Mouse (Mus musculus): ENCODE results near the gene B4galt5. TPM values are rescaled to one million over a fixed set of nuclear protein-coding genes. Genes with fewer than 3 reads are reported as not detected.
A peak's percentile ranks its signal among the peaks of the same experiment; 100 is the strongest.

Gene B4galt5
- polyA plus RNA-seq, 1 experiment from 2014 or later: 20.4 TPM

DNA sequence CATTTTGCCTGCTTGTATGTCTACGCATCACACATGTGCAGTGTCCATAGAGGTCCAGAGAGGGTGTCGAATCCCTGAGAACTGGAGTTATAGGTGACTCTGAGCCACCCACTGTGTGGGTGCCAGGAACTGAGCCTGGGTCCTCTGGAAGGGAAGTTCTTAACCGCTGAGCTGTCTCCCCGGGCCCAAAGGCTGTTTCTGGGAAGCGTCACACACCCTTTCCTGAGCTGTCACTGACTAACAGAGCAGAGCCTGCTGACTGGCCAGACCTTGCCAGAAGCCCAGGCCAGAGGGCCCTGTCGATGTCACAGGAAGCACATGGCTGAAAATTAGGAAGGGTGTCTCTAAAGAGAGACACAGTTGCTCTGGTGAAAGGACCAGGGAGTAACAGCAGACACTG lies 3.5 kb upstream of the B4galt5 start:
- 86% methylated on average over 6 of the region's 6 CpGs for WGBS
- Histone ChIP-seq H3K27ac (replicated peaks; ENCODE audit: low read depth, low read length) (no peak overlapping the region), H3K9me3 (ENCODE audit: control insufficient read depth, low read length) (no peaks in the 10 kb centered on the region), H3K4me3 (replicated peaks; ENCODE audit: low read depth, low read length) (no peak overlapping the region), H3K9ac (replicated peaks; ENCODE audit: low read length) (no peak overlapping the region), H3K4me1 (ENCODE audit: control insufficient read depth, insufficient read depth, low read length) (0 out of 2 replicates have a peak, but pooled peaks cover 2% of the 10 kb centered on the region), H3K4me2 (ENCODE audit: low read length) (no peak overlapping the region), H3K27me3 (ENCODE audit: control insufficient read depth, insufficient read depth, low read length) (no peaks in the 10 kb centered on the region), H3K36me3 (ENCODE audit: control insufficient read depth, insufficient read depth, low read length) (no peaks in the 10 kb centered on the region)
- DNase-seq: no peak
- ATAC-seq (ENCODE audit: low FRiP score, low TSS enrichment): no peak

DNA sequence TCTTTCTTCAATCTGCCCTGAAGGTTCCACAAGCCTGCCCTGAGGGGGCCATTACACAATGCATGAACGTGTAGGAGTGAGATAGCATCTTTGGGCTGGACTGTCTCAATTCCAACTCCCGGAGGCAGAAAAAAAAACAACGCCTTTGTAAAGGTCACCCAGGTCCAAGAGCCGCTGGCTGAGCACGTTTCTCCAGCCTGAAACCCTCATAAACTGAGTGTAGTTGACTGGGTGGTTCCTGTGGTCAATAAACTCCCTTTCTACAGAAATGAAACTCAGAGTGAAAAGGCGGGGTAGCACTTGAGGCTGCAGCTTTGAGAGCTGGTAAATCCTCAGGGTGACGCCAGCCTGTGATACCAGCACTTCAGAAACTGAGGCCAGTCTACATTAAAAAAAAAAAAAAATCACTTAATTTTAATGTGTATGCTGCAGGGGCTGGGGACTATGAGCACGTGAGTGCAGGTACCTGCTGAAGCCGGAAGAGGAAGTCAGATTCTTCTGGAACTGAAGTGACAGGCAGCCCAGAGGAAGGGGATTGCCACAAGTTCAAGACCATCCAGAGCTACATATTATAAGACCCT lies 2.5 kb upstream of the B4galt5 start:
- no peaks in the 10 kb centered on the region for H3K27me3 ChIP-seq (ENCODE audit: control insufficient read depth, insufficient read depth, low read length)
- ATAC-seq (ENCODE audit: low FRiP score, low TSS enrichment) (no peak), DNase-seq (no peak)
- no peak overlapping the region; the same call in 1 of the 2 replicates for H3K9ac ChIP-seq (replicated peaks; ENCODE audit: low read length)
- H3K4me1 ChIP-seq (ENCODE audit: control insufficient read depth, insufficient read depth, low read length): 0 out of 2 replicates have a peak, but pooled peaks cover 5% of the 10 kb centered on the region
- H3K4me2 ChIP-seq (ENCODE audit: low read length): no peak overlapping the region
- WGBS: 70% methylated on average over 9 of the region's 9 CpGs
- H3K36me3 ChIP-seq (ENCODE audit: control insufficient read depth, insufficient read depth, low read length): no peaks in the 10 kb centered on the region
- no peak overlapping the region for H3K27ac ChIP-seq (replicated peaks; ENCODE audit: low read depth, low read length)
- no peaks in the 10 kb centered on the region for H3K9me3 ChIP-seq (ENCODE audit: control insufficient read depth, low read length)
- H3K4me3 ChIP-seq (replicated peaks; ENCODE audit: low read depth, low read length): no peak overlapping the region

DNA sequence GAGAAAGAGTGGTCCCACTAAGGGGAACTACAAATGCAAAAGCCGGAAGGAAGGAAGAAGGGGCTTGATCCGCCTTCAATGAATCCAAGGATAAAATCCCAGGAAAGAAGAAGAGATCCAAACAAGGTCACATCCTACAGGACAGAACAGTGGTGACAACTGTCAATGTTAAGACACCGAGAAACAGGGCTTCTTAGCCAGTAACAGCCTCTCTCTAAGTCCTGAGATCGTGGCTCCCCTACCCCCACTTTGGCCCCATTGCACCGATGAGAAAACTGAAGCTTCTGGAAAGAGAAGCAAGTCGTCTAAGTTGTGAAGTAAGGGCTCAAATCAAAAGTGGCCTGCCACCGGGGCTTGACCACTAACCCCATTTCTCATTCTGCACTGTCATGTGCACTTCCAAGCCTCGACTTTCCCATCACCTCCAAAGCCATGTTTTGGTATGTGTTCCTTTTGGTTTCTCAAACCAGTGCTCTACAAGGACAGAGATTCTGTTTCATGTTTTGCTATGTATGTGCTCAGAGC lies 1.2 kb upstream of the B4galt5 start:
- peak overlapping the region; percentile 81; the same call in 1 of the 2 replicates for H3K9ac ChIP-seq (replicated peaks; ENCODE audit: low read length)
- peak overlapping the region; percentile 68 for H3K4me3 ChIP-seq (replicated peaks; ENCODE audit: low read depth, low read length)
- DNase-seq (no peak), ATAC-seq (ENCODE audit: low FRiP score, low TSS enrichment) (no peak)
- H3K27me3 ChIP-seq (ENCODE audit: control insufficient read depth, insufficient read depth, low read length): no peaks in the 10 kb centered on the region
- 60% methylated on average over 8 of the region's 8 CpGs for WGBS
- H3K4me1 ChIP-seq (ENCODE audit: control insufficient read depth, insufficient read depth, low read length): 0 out of 2 replicates have a peak, but pooled peaks cover 5% of the 10 kb centered on the region
- no peaks in the 10 kb centered on the region for H3K36me3 ChIP-seq (ENCODE audit: control insufficient read depth, insufficient read depth, low read length)
- H3K4me2 ChIP-seq (ENCODE audit: low read length): peak overlapping the region; percentile 71
- no peaks in the 10 kb centered on the region for H3K9me3 ChIP-seq (ENCODE audit: control insufficient read depth, low read length)
- H3K27ac ChIP-seq (replicated peaks; ENCODE audit: low read depth, low read length): peak overlapping the region; percentile 90; the same call in 1 of the 2 replicates

DNA sequence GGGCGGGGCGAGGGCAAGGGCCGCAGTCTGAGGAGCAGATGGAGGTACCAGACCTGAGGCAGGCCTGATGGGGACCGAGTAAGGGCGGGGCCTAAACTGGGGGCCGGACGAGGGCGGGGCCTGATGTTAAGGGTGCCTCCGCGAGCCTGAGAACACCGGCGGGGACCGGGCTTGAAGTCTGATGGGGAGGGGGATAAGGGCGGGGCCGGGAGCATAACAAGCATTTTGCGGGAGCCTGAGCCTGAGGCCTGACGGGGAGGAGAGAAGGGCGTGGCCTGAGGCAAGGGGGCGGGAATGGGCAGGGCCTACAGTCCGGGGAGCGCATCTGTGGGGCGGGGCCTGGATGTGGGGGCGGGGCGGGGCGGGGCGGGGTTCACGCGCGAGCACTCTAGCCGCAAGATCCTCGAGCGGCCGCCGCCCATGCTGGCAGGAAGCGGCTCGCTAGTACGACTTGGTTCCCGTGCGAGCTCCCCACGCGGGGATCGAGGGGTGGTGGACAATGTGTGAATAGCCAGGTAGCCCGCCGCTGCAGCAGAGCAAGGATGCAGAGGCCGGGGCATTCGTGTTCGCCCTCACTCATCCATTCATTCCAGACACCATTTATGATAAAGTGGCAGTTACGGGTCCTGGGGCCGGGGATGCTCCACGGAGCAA lies 427 bp upstream of the B4galt5 start:
- H3K27ac ChIP-seq (replicated peaks; ENCODE audit: low read depth, low read length): peak overlapping the region; percentile 90
- no peaks in the 10 kb centered on the region for H3K36me3 ChIP-seq (ENCODE audit: control insufficient read depth, insufficient read depth, low read length)
- no peaks in the 10 kb centered on the region for H3K9me3 ChIP-seq (ENCODE audit: control insufficient read depth, low read length)
- ATAC-seq (ENCODE audit: low FRiP score, low TSS enrichment) (peak; percentile 97), DNase-seq (peak; percentile 97)
- peak overlapping the region; percentile 71 for H3K4me2 ChIP-seq (ENCODE audit: low read length)
- H3K9ac ChIP-seq (replicated peaks; ENCODE audit: low read length): peak overlapping the region; percentile 81; the same call in 1 of the 2 replicates
- H3K27me3 ChIP-seq (ENCODE audit: control insufficient read depth, insufficient read depth, low read length): no peaks in the 10 kb centered on the region
- H3K4me1 ChIP-seq (ENCODE audit: control insufficient read depth, insufficient read depth, low read length): 0 out of 2 replicates have a peak, but pooled peaks cover 5% of the 10 kb centered on the region
- H3K4me3 ChIP-seq (replicated peaks; ENCODE audit: low read depth, low read length): peak overlapping the region; percentile 68
- WGBS: under 1% methylated on average over 45 of the region's 50 CpGs

DNA sequence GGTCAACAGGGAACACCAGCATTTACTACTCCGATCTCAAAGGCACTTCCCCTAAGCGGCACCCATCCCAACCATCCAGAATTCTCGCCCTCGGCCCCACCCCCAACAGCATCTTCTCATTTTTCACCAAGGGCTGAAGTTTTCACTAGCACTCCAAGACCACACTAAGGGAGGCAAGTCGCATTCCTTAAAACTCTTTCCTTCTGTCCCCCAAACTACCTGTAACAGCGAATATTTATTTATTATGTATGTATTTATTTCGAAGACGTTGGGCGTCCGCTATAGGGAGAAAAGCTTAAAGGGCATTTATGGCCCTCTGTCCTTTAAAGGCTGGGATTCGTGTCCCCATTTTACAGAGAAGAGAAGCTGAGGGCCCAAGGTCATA lies 1.0 kb downstream of the B4galt5 start:
- no peaks in the 10 kb centered on the region for H3K27me3 ChIP-seq (ENCODE audit: control insufficient read depth, insufficient read depth, low read length)
- peaks cover 14% of the 10 kb centered on the region for H3K4me1 ChIP-seq (ENCODE audit: control insufficient read depth, insufficient read depth, low read length)
- H3K4me2 ChIP-seq (ENCODE audit: low read length): peak overlapping the region; percentile 71
- 16% methylated on average over 11 of the region's 11 CpGs for WGBS
- H3K4me3 ChIP-seq (replicated peaks; ENCODE audit: low read depth, low read length): peak overlapping the region; percentile 68
- H3K27ac ChIP-seq (replicated peaks; ENCODE audit: low read depth, low read length): peak overlapping the region; percentile 90
- no peaks in the 10 kb centered on the region for H3K9me3 ChIP-seq (ENCODE audit: control insufficient read depth, low read length)
- no peak for DNase-seq
- no peaks in the 10 kb centered on the region for H3K36me3 ChIP-seq (ENCODE audit: control insufficient read depth, insufficient read depth, low read length)
- no peak for ATAC-seq (ENCODE audit: low FRiP score, low TSS enrichment)
- peak overlapping the region; percentile 81 for H3K9ac ChIP-seq (replicated peaks; ENCODE audit: low read length)

DNA sequence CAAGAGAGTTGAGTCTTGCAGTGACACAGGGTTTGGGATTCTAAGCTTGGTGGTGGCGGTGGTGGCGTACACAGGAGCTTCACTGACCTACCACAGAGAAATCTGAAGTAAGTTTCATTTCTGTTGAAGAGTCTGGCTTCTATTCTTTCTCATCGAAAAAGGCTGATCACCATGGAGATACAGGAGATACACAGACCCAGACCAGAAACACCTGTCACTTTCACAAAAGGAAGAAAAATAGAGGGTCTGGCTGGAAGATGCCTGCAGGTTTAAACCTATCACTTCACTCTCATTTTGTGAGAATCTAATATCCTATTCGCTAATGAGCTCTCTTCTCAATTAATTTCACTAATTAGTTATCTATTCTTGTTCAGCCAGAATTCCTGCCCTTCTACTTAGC lies 1.6 kb downstream of the B4galt5 start:
- H3K4me2 ChIP-seq (ENCODE audit: low read length): peak overlapping the region; percentile 71
- H3K9ac ChIP-seq (replicated peaks; ENCODE audit: low read length): no peak overlapping the region
- H3K4me3 ChIP-seq (replicated peaks; ENCODE audit: low read depth, low read length): peak overlapping the region; percentile 68; the same call in 1 of the 2 replicates
- H3K4me1 ChIP-seq (ENCODE audit: control insufficient read depth, insufficient read depth, low read length): peaks cover 17% of the 10 kb centered on the region
- no peak overlapping the region for H3K27ac ChIP-seq (replicated peaks; ENCODE audit: low read depth, low read length)
- H3K36me3 ChIP-seq (ENCODE audit: control insufficient read depth, insufficient read depth, low read length): no peaks in the 10 kb centered on the region
- H3K27me3 ChIP-seq (ENCODE audit: control insufficient read depth, insufficient read depth, low read length): no peaks in the 10 kb centered on the region
- H3K9me3 ChIP-seq (ENCODE audit: control insufficient read depth, low read length): no peaks in the 10 kb centered on the region
- DNase-seq (no peak), ATAC-seq (ENCODE audit: low FRiP score, low TSS enrichment) (no peak)
- WGBS: 70% methylated on average over 4 of the region's 4 CpGs

DNA sequence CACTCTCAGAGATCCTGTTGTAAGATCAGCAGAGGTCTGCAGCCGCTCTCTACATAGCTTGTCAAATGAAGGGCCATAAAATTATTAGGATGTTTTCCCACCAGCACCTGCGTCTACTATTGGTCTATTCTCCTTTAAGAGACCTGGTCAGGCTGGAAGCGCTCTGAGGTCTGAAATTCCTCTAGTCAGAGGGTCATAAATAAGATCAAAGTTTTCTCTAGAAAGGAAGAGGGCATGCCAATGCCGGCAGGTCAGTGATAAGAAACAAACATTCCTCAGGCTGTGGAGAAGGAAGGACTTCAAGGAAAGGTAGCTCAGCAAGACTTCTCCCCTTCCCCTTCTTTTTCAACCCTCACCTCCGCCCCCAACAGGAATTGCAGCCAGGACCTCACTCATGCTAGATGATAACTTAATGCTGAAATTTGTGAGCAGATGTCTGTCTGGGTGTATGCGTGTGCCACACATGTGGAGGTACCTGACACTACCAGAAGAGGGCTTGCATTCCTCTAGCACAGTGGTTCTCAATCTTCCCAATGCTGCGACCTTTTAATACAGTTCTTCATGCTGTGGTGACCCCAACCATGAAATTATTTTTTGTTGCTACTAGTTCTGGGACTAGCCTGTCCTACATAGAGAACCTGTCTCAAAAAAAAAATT lies 3.3 kb downstream of the B4galt5 start:
- ATAC-seq (ENCODE audit: low FRiP score, low TSS enrichment) (no peak), DNase-seq (no peak)
- H3K4me2 ChIP-seq (ENCODE audit: low read length): no peak overlapping the region
- H3K27ac ChIP-seq (replicated peaks; ENCODE audit: low read depth, low read length): no peak overlapping the region
- no peaks in the 10 kb centered on the region for H3K9me3 ChIP-seq (ENCODE audit: control insufficient read depth, low read length)
- no peaks in the 10 kb centered on the region for H3K27me3 ChIP-seq (ENCODE audit: control insufficient read depth, insufficient read depth, low read length)
- H3K36me3 ChIP-seq (ENCODE audit: control insufficient read depth, insufficient read depth, low read length): no peaks in the 10 kb centered on the region
- 91% methylated on average over 7 of the region's 7 CpGs for WGBS
- no peak overlapping the region for H3K4me3 ChIP-seq (replicated peaks; ENCODE audit: low read depth, low read length)
- H3K9ac ChIP-seq (replicated peaks; ENCODE audit: low read length): no peak overlapping the region
- H3K4me1 ChIP-seq (ENCODE audit: control insufficient read depth, insufficient read depth, low read length): peaks cover 17% of the 10 kb centered on the region

DNA sequence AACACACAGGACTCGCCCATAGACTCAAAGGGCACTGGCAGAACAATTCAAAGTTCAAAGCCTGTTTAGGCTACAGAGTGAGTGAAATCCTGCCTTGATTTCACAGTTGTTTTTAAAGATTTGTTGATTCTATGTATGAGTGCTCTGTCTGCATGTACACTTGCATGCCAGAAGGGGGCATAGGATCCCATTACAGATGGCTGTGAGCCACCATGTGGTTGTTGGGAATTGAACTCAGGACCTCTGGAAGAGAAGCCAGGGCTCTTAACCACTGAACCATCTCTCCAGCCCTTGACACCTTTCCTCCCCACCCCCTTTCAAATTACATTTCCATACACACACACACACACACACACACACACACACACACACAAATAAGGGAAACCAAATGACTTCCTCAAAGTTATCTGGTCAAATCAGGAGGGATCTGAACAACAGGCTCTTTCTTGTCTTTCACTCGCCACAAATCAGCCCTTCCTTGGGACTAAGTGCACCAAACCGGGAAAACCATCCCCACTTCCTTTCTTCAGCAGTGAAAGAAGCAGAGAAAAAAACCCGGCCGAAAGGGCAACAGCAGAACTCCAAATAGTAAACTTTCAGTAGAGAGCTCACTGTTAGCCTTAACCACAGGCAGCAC lies 4.0 kb downstream of the B4galt5 start:
- no peak for DNase-seq
- 88% methylated on average over 5 of the region's 5 CpGs for WGBS
- no peak overlapping the region for H3K9ac ChIP-seq (replicated peaks; ENCODE audit: low read length)
- H3K36me3 ChIP-seq (ENCODE audit: control insufficient read depth, insufficient read depth, low read length): no peaks in the 10 kb centered on the region
- peaks cover 17% of the 10 kb centered on the region for H3K4me1 ChIP-seq (ENCODE audit: control insufficient read depth, insufficient read depth, low read length)
- H3K4me2 ChIP-seq (ENCODE audit: low read length): no peak overlapping the region
- no peak for ATAC-seq (ENCODE audit: low FRiP score, low TSS enrichment)
- no peak overlapping the region for H3K27ac ChIP-seq (replicated peaks; ENCODE audit: low read depth, low read length)
- no peaks in the 10 kb centered on the region for H3K9me3 ChIP-seq (ENCODE audit: control insufficient read depth, low read length)
- no peak overlapping the region for H3K4me3 ChIP-seq (replicated peaks; ENCODE audit: low read depth, low read length)
- H3K27me3 ChIP-seq (ENCODE audit: control insufficient read depth, insufficient read depth, low read length): no peaks in the 10 kb centered on the region

Data from midbrain, embryonic 14.5 days (tissue).